Mouse (Mus musculus): ENCODE results near the gene Rusc1.
A peak's percentile ranks its signal among the peaks of the same experiment; 100 is the strongest.
"Not testable (repeated sequence)": the region's sequence is repeated elsewhere in the genome, so short reads cannot be mapped to it uniquely, and the experiment has no call there.

Rusc1 gene

GRCm38 (mm10) chr3:89091811-89092508 lies 1.2 kb downstream of the Rusc1 start:
- DNase-seq (ENCODE audit: low spot score): peak; percentile 28

DNA sequence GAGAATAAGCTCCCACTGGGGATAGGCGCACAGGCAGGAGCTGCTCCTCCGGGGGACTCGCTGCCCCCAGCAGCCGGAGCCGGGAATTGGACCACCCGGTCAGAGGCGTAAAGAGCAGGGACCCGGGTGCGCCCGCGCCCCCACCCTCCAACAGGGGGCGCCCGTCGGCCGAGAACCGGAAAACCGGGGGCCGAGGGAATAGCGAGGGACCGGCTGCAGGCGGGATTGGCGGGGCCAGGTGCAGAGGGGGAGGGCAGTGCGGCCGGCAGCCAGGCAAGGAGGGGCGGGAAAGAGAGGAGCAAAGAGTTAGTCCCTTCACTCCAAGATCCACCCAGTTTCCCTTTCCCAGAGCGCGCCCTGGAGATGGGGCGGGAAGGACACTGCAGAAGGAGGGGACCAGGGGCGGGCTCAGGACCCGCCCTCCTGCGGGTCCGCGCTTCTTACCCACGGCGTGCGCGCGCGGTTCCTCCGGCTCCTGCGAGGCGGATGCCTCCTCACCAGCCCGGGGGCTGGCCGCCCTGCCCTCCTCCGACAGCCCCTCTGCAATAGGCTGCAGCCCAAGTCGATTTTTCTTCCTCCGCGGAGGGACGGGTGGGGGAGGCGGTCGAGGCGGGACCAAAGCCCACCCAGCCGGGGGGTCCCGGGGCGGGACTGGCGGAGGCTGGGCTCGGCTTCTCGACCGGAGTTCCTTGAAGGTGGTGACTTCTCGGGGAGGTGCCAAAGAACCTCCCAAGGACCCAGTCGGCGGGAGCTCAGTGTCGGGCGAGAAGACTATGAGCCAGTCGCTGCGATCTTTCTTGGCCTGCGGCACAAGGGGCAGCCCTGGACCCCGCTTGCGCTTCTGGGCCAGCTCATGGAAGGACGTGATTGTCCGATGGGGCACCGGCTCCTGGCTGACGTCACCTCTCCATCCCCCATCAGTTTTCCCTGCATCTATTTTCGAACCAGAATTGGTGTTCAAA lies 2.1 kb downstream of the Rusc1 start:
- peak; percentile 75 for DNase-seq (ENCODE audit: low spot score)

DNA sequence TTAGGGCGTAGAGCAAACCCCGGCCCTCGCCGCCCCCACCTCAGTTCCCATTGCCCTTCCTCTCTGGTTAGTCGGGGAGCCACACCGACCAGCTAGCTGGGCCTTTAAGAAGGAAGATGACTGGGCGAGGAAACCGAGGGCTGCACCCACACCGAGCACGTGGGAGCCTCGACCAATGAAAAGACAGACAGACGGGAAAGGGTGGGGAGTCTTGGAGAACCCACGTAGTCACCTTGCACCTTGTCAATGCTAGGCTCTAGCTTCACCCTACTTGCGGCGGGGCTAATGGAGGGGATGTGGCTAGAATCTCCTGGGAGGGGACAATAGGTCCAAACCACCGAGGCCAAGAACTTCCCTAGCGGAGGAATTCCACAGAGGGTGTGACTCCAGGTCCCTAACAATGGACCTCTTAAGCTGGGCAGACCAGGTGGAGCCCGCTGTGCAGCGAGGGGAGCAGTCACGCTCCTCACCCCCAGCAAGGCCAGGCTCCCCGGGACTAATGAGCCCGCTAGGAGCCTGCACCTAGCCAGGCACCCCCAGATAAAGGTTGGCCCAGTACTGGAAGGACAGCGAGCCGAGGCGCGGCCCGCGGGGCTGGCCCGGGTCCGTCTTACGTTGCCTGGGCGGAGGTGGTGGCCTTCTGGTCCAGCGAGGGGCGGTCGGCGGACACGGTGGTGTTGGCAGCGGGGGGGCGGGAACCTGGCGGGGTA lies 3.1 kb downstream of the Rusc1 start:
- DNase-seq (ENCODE audit: low spot score): peak; percentile 88

GRCm38 (mm10) chr3:89088974-89089373 lies 4.1 kb downstream of the Rusc1 start:
- DNase-seq (ENCODE audit: low spot score): no peak

- peak; percentile 83 for DNase-seq (ENCODE audit: low spot score)
Observed at GRCm38 (mm10) chr3:89087338-89088110, 5.6 kb downstream of the Rusc1 start.

GRCm38 (mm10) chr3:89084654-89085190 lies 8.4 kb downstream of the Rusc1 start:
- no peak for DNase-seq (ENCODE audit: low spot score)

DNA sequence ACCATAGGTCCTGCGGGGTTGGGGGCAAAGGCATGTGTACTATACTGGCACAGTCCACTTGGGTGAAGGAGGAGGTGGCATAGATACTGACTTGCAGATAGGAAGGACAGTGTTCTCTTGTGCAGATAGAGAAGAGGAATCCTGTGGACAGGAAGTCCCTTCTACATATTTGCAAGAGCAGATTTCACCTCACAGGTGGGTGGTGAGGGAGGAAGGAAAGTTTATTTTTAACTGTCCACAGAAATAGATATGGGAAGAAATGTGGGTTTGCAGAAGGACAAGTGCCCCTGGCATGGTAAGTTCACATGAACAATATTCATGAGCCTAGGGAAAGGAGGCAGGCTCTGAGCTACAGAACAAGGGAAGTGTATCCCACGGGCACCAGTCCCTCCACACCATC lies 9.0 kb downstream of the Rusc1 start:
- no peak for DNase-seq (ENCODE audit: low spot score)

DNA sequence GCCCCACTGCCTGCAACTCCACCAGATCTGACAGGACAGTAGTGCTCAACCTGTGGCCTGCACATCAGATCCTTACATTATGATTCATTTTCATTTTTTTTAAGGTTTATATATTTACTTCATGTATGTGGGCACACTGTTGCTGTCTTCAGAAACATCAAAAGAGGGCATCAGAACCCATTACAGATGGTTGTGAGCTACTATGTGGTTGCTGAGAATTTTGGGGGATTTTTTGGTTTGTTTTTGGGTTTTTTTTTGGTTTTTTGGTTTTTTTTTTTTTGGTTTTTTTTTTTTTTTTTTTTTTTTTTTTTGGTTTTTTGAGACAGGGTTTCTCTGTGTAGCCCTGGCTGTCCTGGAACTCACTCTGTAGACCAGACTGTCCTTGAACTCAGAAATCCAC lies 10.8 kb downstream of the Rusc1 start:
- not testable (repeated sequence) for DNase-seq (ENCODE audit: low spot score)

DNA sequence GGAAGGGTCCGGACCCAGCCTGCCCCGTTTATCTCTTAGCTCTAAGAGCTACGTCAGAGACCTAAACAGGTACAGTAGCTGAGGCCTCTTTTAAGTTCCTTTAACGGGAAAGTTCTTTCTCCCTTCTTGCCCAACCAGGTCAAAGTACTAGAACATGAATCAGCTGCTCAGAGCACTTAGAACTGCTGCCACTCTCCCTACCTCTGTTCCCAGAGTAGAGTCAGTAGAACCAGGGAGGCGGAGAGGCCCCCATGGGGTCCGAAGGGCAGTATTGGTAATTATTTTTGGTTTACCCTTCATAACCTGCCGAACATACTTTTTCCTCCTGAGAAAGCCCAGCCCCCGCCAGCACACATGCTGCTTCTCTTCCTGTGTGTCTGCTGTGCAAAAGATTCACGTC lies 15.7 kb downstream of the Rusc1 start:
- no peak for DNase-seq (ENCODE audit: low spot score)

- no peak for DNase-seq (ENCODE audit: low spot score)
Observed at GRCm38 (mm10) chr3:89067265-89067664, 25.8 kb downstream of the Rusc1 start.

GRCm38 (mm10) chr3:89061696-89062095 lies 31.4 kb downstream of the Rusc1 start:
- peak; percentile 75 for DNase-seq (ENCODE audit: low spot score)

DNA sequence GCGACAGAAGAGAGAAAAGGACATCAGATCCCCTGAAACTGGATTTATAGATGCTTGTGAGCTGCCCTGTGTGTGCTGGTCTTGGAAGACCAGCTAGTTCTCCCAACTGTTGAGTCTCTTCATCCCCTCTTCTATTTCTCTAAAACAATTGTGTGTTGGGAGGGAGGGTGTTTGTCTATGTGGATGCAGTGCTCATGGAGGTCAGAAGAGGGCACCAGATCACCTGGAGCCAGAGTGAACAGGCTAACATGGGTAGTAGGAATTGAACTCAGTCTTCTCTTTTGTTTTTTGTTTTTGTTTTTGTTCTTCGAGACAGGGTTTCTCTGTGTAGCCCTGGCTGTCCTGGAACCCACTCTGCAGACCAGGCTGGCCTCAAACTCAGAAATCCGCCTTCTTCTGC lies 34.3 kb downstream of the Rusc1 start:
- DNase-seq (ENCODE audit: low spot score): peak; percentile 64

GRCm38 (mm10) chr3:89058361-89058760 lies 34.8 kb downstream of the Rusc1 start:
- DNase-seq (ENCODE audit: low spot score): no peak

DNA sequence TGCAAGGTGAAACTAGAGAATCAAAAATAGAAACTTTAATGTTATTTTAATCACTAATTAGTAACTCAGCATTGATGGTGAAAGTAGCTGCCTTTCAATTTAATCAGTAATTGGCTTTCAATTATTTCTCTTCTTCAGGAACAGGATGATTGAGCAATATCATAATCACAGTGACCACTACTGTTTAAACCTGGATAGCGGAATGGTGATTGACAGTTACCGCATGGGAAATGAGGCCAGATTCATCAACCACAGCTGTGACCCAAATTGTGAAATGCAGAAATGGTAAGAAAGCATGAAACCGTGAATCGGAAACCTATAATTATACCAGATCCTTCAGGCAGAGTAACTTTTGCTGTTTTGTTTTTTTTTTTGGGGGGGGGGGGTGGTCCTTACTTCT lies 49.8 kb downstream of the Rusc1 start:
- DNase-seq (ENCODE audit: low spot score): no peak
